Mouse (Mus musculus) midbrain, embryonic 14.5 days (tissue): Measurements from ENCODE around the gene Pp2d1. TPM values are rescaled to one million over a fixed set of nuclear protein-coding genes. Genes with fewer than 3 reads are reported as not detected.

Source experiments
- ATAC-seq: fragments of 200-750 bp; cut with Nextera tagmentation; 2 replicates; pipeline ENCODE4 v1.8.0; 2017; ENCODE audit warnings: moderate number of reproducible peaks, moderate library complexity; ENCODE audit not compliant: low FRiP score, low TSS enrichment
- DNase-seq: peaks from one replicate; pipeline ENCODE4 v3.0.0-alpha.2; 2015
- H3K27ac ChIP-seq: fragments of 300-500 bp; sonication (generic); replicated peaks from 2 replicates; pipeline ENCODE4 v1.5.1; 2014; ENCODE audit warnings: mild to moderate bottlenecking, low read depth, low read length, moderate library complexity
- H3K27me3 ChIP-seq: fragments of 300-500 bp; sonication (generic); 2 replicates; pipeline ENCODE4 v1.6.1; 2014; ENCODE audit warnings: low read length, control low read depth, mixed read lengths; ENCODE audit not compliant: control insufficient read depth, insufficient read depth
- H3K36me3 ChIP-seq: fragments of 300-500 bp; sonication (generic); 2 replicates; pipeline ENCODE4 v1.6.1; 2014; ENCODE audit warnings: low read length, control low read depth; ENCODE audit not compliant: control insufficient read depth, insufficient read depth
- H3K4me1 ChIP-seq: fragments of 300-500 bp; sonication (generic); 2 replicates; pipeline ENCODE4 v1.6.1; 2014; ENCODE audit warnings: mild to moderate bottlenecking, antibody characterized with exemption, low read length, control low read depth; ENCODE audit not compliant: control insufficient read depth, insufficient read depth
- H3K4me2 ChIP-seq: fragments of 300-500 bp; sonication (generic); 2 replicates; pipeline ENCODE4 v1.6.1; 2014; ENCODE audit warnings: mild to moderate bottlenecking, low read length, moderate library complexity
- H3K4me3 ChIP-seq: fragments of 300-500 bp; sonication (generic); replicated peaks from 2 replicates; pipeline ENCODE4 v1.5.1; 2014; ENCODE audit warnings: low read depth, low read length
- H3K9ac ChIP-seq: fragments of 300-500 bp; sonication (generic); replicated peaks from 2 replicates; pipeline ENCODE4 v1.6.1; 2014; ENCODE audit warnings: mild to moderate bottlenecking, low read length, moderate library complexity
- H3K9me3 ChIP-seq: fragments of 300-500 bp; sonication (generic); 2 replicates; pipeline ENCODE4 v1.6.1; 2016; ENCODE audit warnings: low read length, control low read depth, mixed read lengths; ENCODE audit not compliant: control insufficient read depth
- WGBS: fragments of 180-500 bp; shearing (Covaris S2); extraction: QIAGEN DNeasy Blood & Tissue Kit; methylation state at CpG from one replicate; pipeline ENCODE4 v1.1.7; 2014; 5-methylcytosine and 5-hydroxymethylcytosine counted together
- polyA plus RNA-seq: library from polyadenylated mRNA; unstranded; fragments of >200 nt; fragmentation: Nextera tagmentation; extraction: Ambion mirVana; gene quantifications from 2 replicates; pipeline ENCODE4 v1.2.1, GENCODE M21; 2014

Gene Pp2d1
- polyA plus RNA-seq, 1 experiment from 2014 or later, result 0.66 TPM

- H3K27ac ChIP-seq, result no peak overlapping the region
- no peaks in the 10 kb centered on the region for H3K4me1 ChIP-seq
- no peaks in the 10 kb centered on the region for H3K27me3 ChIP-seq
- H3K9ac ChIP-seq, result no peak overlapping the region
- H3K4me3 ChIP-seq, result no peak overlapping the region
- 84% methylated on average over 3 of the region's 3 CpGs for WGBS
- H3K36me3 ChIP-seq, result no peaks in the 10 kb centered on the region
- H3K9me3 ChIP-seq, result no peaks in the 10 kb centered on the region
- DNase-seq, result no peak
- ATAC-seq, result no peak
- no peak overlapping the region for H3K4me2 ChIP-seq
Observed at GRCm38 (mm10) chr17:53554813-53555212, 15.6 kb upstream of the Pp2d1 start.

GRCm38 (mm10) chr17:53554088-53554487 lies 14.8 kb upstream of the Pp2d1 start:
- no peak for ATAC-seq
- Histone ChIP-seq H3K36me3 (no peaks in the 10 kb centered on the region), H3K4me2 (no peak overlapping the region), H3K9me3 (no peaks in the 10 kb centered on the region), H3K4me3 (no peak overlapping the region), H3K4me1 (no peaks in the 10 kb centered on the region), H3K9ac (no peak overlapping the region), H3K27me3 (no peaks in the 10 kb centered on the region), H3K27ac (no peak overlapping the region)
- WGBS, result 65% methylated on average over 4 of the region's 4 CpGs
- peak; percentile 34 for DNase-seq

GRCm38 (mm10) chr17:53551306-53552299 lies 12.4 kb upstream of the Pp2d1 start:
- DNase-seq (peak; percentile 47), ATAC-seq (no peak)
- no peaks in the 10 kb centered on the region for H3K27me3 ChIP-seq
- no peaks in the 10 kb centered on the region for H3K36me3 ChIP-seq
- no peaks in the 10 kb centered on the region for H3K4me1 ChIP-seq
- WGBS, result 44% methylated on average over 8 of the region's 8 CpGs
- H3K4me3 ChIP-seq, result no peak overlapping the region
- no peak overlapping the region for H3K4me2 ChIP-seq
- H3K9me3 ChIP-seq, result no peaks in the 10 kb centered on the region
- H3K9ac ChIP-seq, result no peak overlapping the region
- H3K27ac ChIP-seq, result no peak overlapping the region

GRCm38 (mm10) chr17:53543591-53544324 lies 4.5 kb upstream of the Pp2d1 start:
- peak; percentile 29 for DNase-seq
- no peak overlapping the region for H3K27ac ChIP-seq
- H3K4me1 ChIP-seq, result no peaks in the 10 kb centered on the region
- H3K9me3 ChIP-seq, result no peaks in the 10 kb centered on the region
- ATAC-seq, result no peak
- no peak overlapping the region for H3K4me3 ChIP-seq
- WGBS, result 73% methylated on average over 9 of the region's 9 CpGs
- H3K36me3 ChIP-seq, result no peaks in the 10 kb centered on the region
- H3K27me3 ChIP-seq, result no peaks in the 10 kb centered on the region
- no peak overlapping the region for H3K4me2 ChIP-seq
- no peak overlapping the region for H3K9ac ChIP-seq

GRCm38 (mm10) chr17:53542536-53542935 lies 3.3 kb upstream of the Pp2d1 start:
- ATAC-seq, result no peak
- WGBS, result 94% methylated on average over 4 of the region's 4 CpGs
- no peak overlapping the region for H3K4me2 ChIP-seq
- H3K9ac ChIP-seq, result no peak overlapping the region
- no peaks in the 10 kb centered on the region for H3K36me3 ChIP-seq
- H3K4me3 ChIP-seq, result no peak overlapping the region
- no peaks in the 10 kb centered on the region for H3K27me3 ChIP-seq
- H3K9me3 ChIP-seq, result no peaks in the 10 kb centered on the region
- no peaks in the 10 kb centered on the region for H3K4me1 ChIP-seq
- DNase-seq, result no peak
- H3K27ac ChIP-seq, result no peak overlapping the region

GRCm38 (mm10) chr17:53532425-53532824 lies 6.8 kb downstream of the Pp2d1 start:
- no peaks in the 10 kb centered on the region for H3K9me3 ChIP-seq
- no peak overlapping the region for H3K4me3 ChIP-seq
- H3K27me3 ChIP-seq, result no peaks in the 10 kb centered on the region
- 81% methylated on average over 2 of the region's 2 CpGs for WGBS
- ATAC-seq (no peak), DNase-seq (no peak)
- no peak overlapping the region for H3K9ac ChIP-seq
- no peaks in the 10 kb centered on the region for H3K36me3 ChIP-seq
- no peaks in the 10 kb centered on the region for H3K4me1 ChIP-seq
- H3K27ac ChIP-seq, result no peak overlapping the region
- H3K4me2 ChIP-seq, result no peak overlapping the region

GRCm38 (mm10) chr17:53531160-53531559 lies 8.1 kb downstream of the Pp2d1 start:
- H3K9me3 ChIP-seq, result no peaks in the 10 kb centered on the region
- WGBS, result 57% methylated on average over 2 of the region's 2 CpGs

GRCm38 (mm10) chr17:53528034-53528433 lies 11.2 kb downstream of the Pp2d1 start:
- no peaks in the 10 kb centered on the region for H3K27me3 ChIP-seq
- H3K4me2 ChIP-seq, result no peak overlapping the region
- no peak overlapping the region for H3K27ac ChIP-seq
- no peak for DNase-seq
- H3K4me1 ChIP-seq, result no peaks in the 10 kb centered on the region
- 92% methylated on average over 2 of the region's 2 CpGs for WGBS
- H3K36me3 ChIP-seq, result no peaks in the 10 kb centered on the region
- H3K9ac ChIP-seq, result no peak overlapping the region
- no peak for ATAC-seq
- no peak overlapping the region for H3K4me3 ChIP-seq
- no peaks in the 10 kb centered on the region for H3K9me3 ChIP-seq

More at GRCm38 (mm10) chr17:53531160-53531559, 8.1 kb downstream of the Pp2d1 start:
- no peaks in the 10 kb centered on the region for H3K4me1 ChIP-seq
- H3K27me3 ChIP-seq, result no peaks in the 10 kb centered on the region
- H3K36me3 ChIP-seq, result no peaks in the 10 kb centered on the region
- no peak for ATAC-seq
- no peak for DNase-seq
- H3K4me2 ChIP-seq, result no peak overlapping the region
- no peak overlapping the region for H3K4me3 ChIP-seq
- no peak overlapping the region for H3K9ac ChIP-seq
- H3K27ac ChIP-seq, result no peak overlapping the region
